Mouse (Mus musculus): ENCODE measurements around the gene Spp1. TPM values are rescaled to one million over a fixed set of nuclear protein-coding genes. Genes with fewer than 3 reads are reported as not detected.

Gene Spp1
- total RNA-seq (2014; rRNA removed) = 29.8 and 39.8 TPM in 2 replicates
- polyA plus RNA-seq (2012; rRNA removed) = 16.7 and 19.3 TPM in 2 replicates

GRCm38 (mm10) chr5:104434835-104435301 lies at the start of gene Spp1:
Gene Spp1 (plus strand): TSS chr5:104435118.
- WGBS = 66% methylated on average over 7 of the region's 7 CpGs

GRCm38 (mm10) chr5:104385521-104385920 lies 49.4 kb upstream of the Spp1 start:
- Histone ChIP-seq H3K36me3 (ENCODE audit: control insufficient read depth, insufficient read depth, low read length) (no peaks in the 10 kb centered on the region), H3K9ac (ENCODE audit: low read depth, low read length) (no peak overlapping the region), H3K79me2 (ENCODE audit: control insufficient read depth, insufficient read depth, low read length) (no peaks in the 10 kb centered on the region), H3K27me3 (ENCODE audit: control insufficient read depth, insufficient read depth, low read length) (no peaks in the 10 kb centered on the region), H3K4me3 (ENCODE audit: insufficient read depth, low read depth, low read length) (no peak overlapping the region), H3K27ac (replicated peaks; ENCODE audit: insufficient read depth, low read depth, low read length) (no peak overlapping the region), H3K4me1 (ENCODE audit: control insufficient read depth, insufficient read depth, low read length) (no peaks in the 10 kb centered on the region)
- 93% methylated on average over 16 of the region's 16 CpGs for WGBS
- no peak for DNase-seq (ENCODE audit: extremely low read depth, low read depth, low spot score)
- TF ChIP-seq POLR2A (IDR thresholded peaks at IDR 0.05; ENCODE audit: extremely low read depth, insufficient read depth, low read length) (no peak), CTCF (IDR thresholded peaks at IDR 0.05; ENCODE audit: low read depth, low read length) (no peak)

More at GRCm38 (mm10) chr5:104434835-104435301, at the start of gene Spp1:
- Histone ChIP-seq H3K4me3 (ENCODE audit: insufficient read depth, low read depth, low read length) (no peak within 1 kb of the TSS), H3K4me1 (ENCODE audit: control insufficient read depth, insufficient read depth, low read length) (peaks cover 5% of the 10 kb centered on the region; the same call in 1 of the 2 replicates), H3K79me2 (ENCODE audit: control insufficient read depth, insufficient read depth, low read length) (no peaks in the 10 kb centered on the region), H3K27ac (replicated peaks; ENCODE audit: insufficient read depth, low read depth, low read length) (no peak within 1 kb of the TSS), H3K9ac (ENCODE audit: low read depth, low read length) (no peak within 1 kb of the TSS), H3K27me3 (ENCODE audit: control insufficient read depth, insufficient read depth, low read length) (no peaks in the 10 kb centered on the region), H3K36me3 (ENCODE audit: control insufficient read depth, insufficient read depth, low read length) (no peaks in the 10 kb centered on the region)
- TF ChIP-seq POLR2A (IDR thresholded peaks at IDR 0.05; ENCODE audit: extremely low read depth, insufficient read depth, low read length) = no peak
- DNase-seq (ENCODE audit: extremely low read depth, low read depth, low spot score) = peak; percentile 35

GRCm38 (mm10) chr5:104386908-104387307 lies 48.0 kb upstream of the Spp1 start:
- Histone ChIP-seq H3K4me1 (ENCODE audit: control insufficient read depth, insufficient read depth, low read length) (no peaks in the 10 kb centered on the region), H3K9ac (ENCODE audit: low read depth, low read length) (no peak overlapping the region), H3K79me2 (ENCODE audit: control insufficient read depth, insufficient read depth, low read length) (no peaks in the 10 kb centered on the region), H3K36me3 (ENCODE audit: control insufficient read depth, insufficient read depth, low read length) (no peaks in the 10 kb centered on the region), H3K4me3 (ENCODE audit: insufficient read depth, low read depth, low read length) (no peak overlapping the region), H3K27ac (replicated peaks; ENCODE audit: insufficient read depth, low read depth, low read length) (no peak overlapping the region), H3K27me3 (ENCODE audit: control insufficient read depth, insufficient read depth, low read length) (no peaks in the 10 kb centered on the region)
- 67% methylated on average over 5 of the region's 5 CpGs for WGBS
- TF ChIP-seq CTCF (IDR thresholded peaks at IDR 0.05; ENCODE audit: low read depth, low read length) = no peak
- no peak for TF ChIP-seq POLR2A (IDR thresholded peaks at IDR 0.05; ENCODE audit: extremely low read depth, insufficient read depth, low read length)
- no peak for DNase-seq (ENCODE audit: extremely low read depth, low read depth, low spot score)

- Histone ChIP-seq H3K27me3 (ENCODE audit: control insufficient read depth, insufficient read depth, low read length) (no peaks in the 10 kb centered on the region), H3K79me2 (ENCODE audit: control insufficient read depth, insufficient read depth, low read length) (no peaks in the 10 kb centered on the region), H3K9ac (ENCODE audit: low read depth, low read length) (no peak overlapping the region), H3K36me3 (ENCODE audit: control insufficient read depth, insufficient read depth, low read length) (no peaks in the 10 kb centered on the region), H3K27ac (replicated peaks; ENCODE audit: insufficient read depth, low read depth, low read length) (no peak overlapping the region), H3K4me1 (ENCODE audit: control insufficient read depth, insufficient read depth, low read length) (no peaks in the 10 kb centered on the region), H3K4me3 (ENCODE audit: insufficient read depth, low read depth, low read length) (no peak overlapping the region)
- 78% methylated on average over 2 of the region's 2 CpGs for WGBS
- DNase-seq (ENCODE audit: extremely low read depth, low read depth, low spot score) = no peak
- TF ChIP-seq POLR2A (IDR thresholded peaks at IDR 0.05; ENCODE audit: extremely low read depth, insufficient read depth, low read length) (no peak), CTCF (IDR thresholded peaks at IDR 0.05; ENCODE audit: low read depth, low read length) (no peak)
Observed at GRCm38 (mm10) chr5:104390962-104391361, 44.0 kb upstream of the Spp1 start.

GRCm38 (mm10) chr5:104392784-104393183 lies 42.1 kb upstream of the Spp1 start:
- no peaks in the 10 kb centered on the region for H3K36me3 ChIP-seq (ENCODE audit: control insufficient read depth, insufficient read depth, low read length)
- H3K4me3 ChIP-seq (ENCODE audit: insufficient read depth, low read depth, low read length) = no peak overlapping the region
- H3K79me2 ChIP-seq (ENCODE audit: control insufficient read depth, insufficient read depth, low read length) = no peaks in the 10 kb centered on the region
- H3K4me1 ChIP-seq (ENCODE audit: control insufficient read depth, insufficient read depth, low read length) = no peaks in the 10 kb centered on the region; the same call in 1 of the 2 replicates
- H3K9ac ChIP-seq (ENCODE audit: low read depth, low read length) = no peak overlapping the region
- no peaks in the 10 kb centered on the region for H3K27me3 ChIP-seq (ENCODE audit: control insufficient read depth, insufficient read depth, low read length)
- DNase-seq (ENCODE audit: extremely low read depth, low read depth, low spot score) = no peak
- WGBS = 63% methylated on average over 5 of the region's 5 CpGs
- TF ChIP-seq POLR2A (IDR thresholded peaks at IDR 0.05; ENCODE audit: extremely low read depth, insufficient read depth, low read length) = no peak
- TF ChIP-seq CTCF (IDR thresholded peaks at IDR 0.05; ENCODE audit: low read depth, low read length) = no peak
- no peak overlapping the region for H3K27ac ChIP-seq (replicated peaks; ENCODE audit: insufficient read depth, low read depth, low read length)

GRCm38 (mm10) chr5:104396286-104396685 lies 38.6 kb upstream of the Spp1 start:
- Histone ChIP-seq H3K27me3 (ENCODE audit: control insufficient read depth, insufficient read depth, low read length) (no peaks in the 10 kb centered on the region), H3K27ac (replicated peaks; ENCODE audit: insufficient read depth, low read depth, low read length) (no peak overlapping the region), H3K36me3 (ENCODE audit: control insufficient read depth, insufficient read depth, low read length) (no peaks in the 10 kb centered on the region), H3K79me2 (ENCODE audit: control insufficient read depth, insufficient read depth, low read length) (no peaks in the 10 kb centered on the region), H3K4me3 (ENCODE audit: insufficient read depth, low read depth, low read length) (no peak overlapping the region), H3K4me1 (ENCODE audit: control insufficient read depth, insufficient read depth, low read length) (peaks cover 6% of the 10 kb centered on the region), H3K9ac (ENCODE audit: low read depth, low read length) (no peak overlapping the region)
- WGBS = 83% methylated on average over 6 of the region's 6 CpGs
- DNase-seq (ENCODE audit: extremely low read depth, low read depth, low spot score) = no peak
- TF ChIP-seq POLR2A (IDR thresholded peaks at IDR 0.05; ENCODE audit: extremely low read depth, insufficient read depth, low read length) (no peak), CTCF (IDR thresholded peaks at IDR 0.05; ENCODE audit: low read depth, low read length) (no peak)

Measured in liver, adult 2 months (tissue).